Comparison of ENCODE assay signal across 24 mouse cellular contexts in the genomic region with DNA sequence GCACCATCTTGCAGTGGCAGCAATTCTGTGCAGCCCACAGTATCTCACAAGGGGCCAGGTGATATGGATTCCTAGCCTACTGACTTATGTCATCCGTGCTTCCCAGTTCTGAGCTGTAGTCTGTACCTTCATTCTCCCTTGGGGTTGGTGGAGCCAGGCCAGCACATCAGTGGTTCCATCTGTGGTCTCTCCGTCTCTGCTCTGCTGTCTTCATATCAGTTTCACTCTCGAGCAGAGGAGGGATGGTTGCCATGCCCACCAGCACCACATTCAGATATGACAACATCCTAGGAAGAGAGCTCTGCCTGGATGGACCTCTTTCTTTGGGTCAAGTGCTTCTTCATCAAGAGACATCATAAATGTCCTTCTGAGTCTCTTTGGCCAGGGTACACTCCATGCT. TPM values are rescaled to one million over a fixed set of nuclear protein-coding genes. Genes with fewer than 3 reads are reported as not detected.
"Had no signal": no experiment of that assay in that cellular context is flagged by ENCODE, and none has a peak within 500 bp of the region (broad histone marks: within the 10 kb centered on the region; RNA-seq: fewer than 3 reads in every experiment).

No protein-coding gene starts in this region.

- H3K36me3 ChIP-seq: intestine, embryonic 15.5 days; limb, embryonic 12.5 days; limb, embryonic 15.5 days; midbrain, embryonic 12.5 days; midbrain, embryonic 15.5 days; neural tube, embryonic 12.5 days; neural tube, embryonic 15.5 days had no signal

- H3K27me3 ChIP-seq: neural tube, embryonic 12.5 days had no signal

- DNase-seq: kidney, adult 11 months; kidney, adult 8-10 months; kidney, postnatal 25 days; left cerebral cortex, postnatal 4 days; liver, postnatal 0 days; lung, embryonic 14.5 days; right cerebral cortex, postnatal 25 days; thymus, adult 2 months; thymus, postnatal 14 days; thymus, postnatal 4 days had no signal

- H3K9ac ChIP-seq: intestine, embryonic 15.5 days; limb, embryonic 12.5 days; limb, embryonic 15.5 days; liver, embryonic 14.5 days; liver, postnatal 0 days; lung, embryonic 14.5 days; midbrain, embryonic 12.5 days; midbrain, embryonic 15.5 days; neural tube, embryonic 12.5 days; neural tube, embryonic 15.5 days had no signal

- H3K4me1 ChIP-seq: limb, embryonic 12.5 days; limb, embryonic 15.5 days; midbrain, embryonic 12.5 days; midbrain, embryonic 15.5 days; neural tube, embryonic 15.5 days had no signal

- H3K9me3 ChIP-seq: intestine, embryonic 15.5 days; limb, embryonic 12.5 days; limb, embryonic 15.5 days; midbrain, embryonic 12.5 days; midbrain, embryonic 15.5 days; neural tube, embryonic 12.5 days; neural tube, embryonic 15.5 days had no signal

- ATAC-seq: hindbrain, embryonic 16.5 days; intestine, embryonic 15.5 days; liver, postnatal 0 days; lung, postnatal 0 days; midbrain, embryonic 15.5 days had no signal

- H3K4me2 ChIP-seq: intestine, embryonic 15.5 days; limb, embryonic 12.5 days; limb, embryonic 15.5 days; liver, embryonic 11.5 days; lung, embryonic 14.5 days; midbrain, embryonic 12.5 days; midbrain, embryonic 15.5 days; neural tube, embryonic 12.5 days; neural tube, embryonic 15.5 days had no signal

- H3K27ac ChIP-seq: intestine, embryonic 15.5 days; kidney, postnatal 0 days; limb, embryonic 12.5 days; limb, embryonic 15.5 days; liver, embryonic 14.5 days; macrophage; midbrain, embryonic 12.5 days; midbrain, embryonic 15.5 days; neural tube, embryonic 12.5 days; neural tube, embryonic 15.5 days; stomach, postnatal 0 days had no signal

- H3K4me3 ChIP-seq: intestine, embryonic 15.5 days; limb, embryonic 12.5 days; limb, embryonic 15.5 days; midbrain, embryonic 12.5 days; midbrain, embryonic 15.5 days; neural tube, embryonic 12.5 days; neural tube, embryonic 15.5 days had no signal

RNA-seq across cellular contexts. Expression of a gene that starts 43.8 kb away (rescaled TPM):
- polyA plus RNA-seq: liver, postnatal 0 days; macrophage had no signal
